Mouse (Mus musculus): Measurements from ENCODE around the gene Mfap5. TPM values are rescaled to one million over a fixed set of nuclear protein-coding genes. Genes with fewer than 3 reads are reported as not detected.

Mfap5 gene
- total and polyA plus RNA-seq, 3 experiments = 20.5 to 113 (median 22.4) TPM

DNA sequence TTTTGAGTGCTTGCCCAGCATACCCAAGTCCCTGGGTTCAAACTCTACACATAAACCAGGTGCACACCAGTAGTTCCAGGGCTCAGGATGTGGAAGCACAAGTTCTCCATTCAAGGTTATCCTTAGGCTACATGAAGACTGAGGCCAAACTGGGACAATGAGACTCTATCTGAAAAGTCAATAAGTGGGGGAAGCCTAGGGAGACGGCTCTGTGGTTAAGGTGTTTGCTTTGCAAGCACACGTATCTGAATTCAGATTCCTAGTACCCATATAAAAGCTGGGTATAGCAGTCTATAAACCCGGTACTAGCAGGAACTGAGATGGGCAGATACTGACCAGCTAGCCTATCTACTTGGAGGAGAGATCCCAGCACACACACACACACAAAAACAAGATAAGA is 27.6 kb upstream of the Mfap5 start:
- no peak overlapping the region for H3K27ac ChIP-seq
- H3K4me1 ChIP-seq (ENCODE audit: control insufficient read depth, insufficient read depth, low read length) = no peaks in the 10 kb centered on the region
- intact Hi-C loops (cut with DNase I) = no loop called here
- H3K27me3 ChIP-seq (ENCODE audit: control insufficient read depth, insufficient read depth, low read length) = no peaks in the 10 kb centered on the region
- DNase-seq = no peak
- H3K4me3 ChIP-seq = no peak overlapping the region
- H3K9ac ChIP-seq (ENCODE audit: low read depth, low read length) = no peak overlapping the region
- no peaks in the 10 kb centered on the region for H3K36me3 ChIP-seq (ENCODE audit: control insufficient read depth, insufficient read depth, low read length)
- no peaks in the 10 kb centered on the region for H3K79me2 ChIP-seq (replicated peaks; ENCODE audit: control insufficient read depth, insufficient read depth, low read length)
- WGBS = 66% methylated on average over 3 of the region's 3 CpGs
- TF ChIP-seq POLR2A (IDR thresholded peaks at IDR 0.05; ENCODE audit: insufficient read depth, low read depth, low read length) (no peak), EP300 (IDR thresholded peaks at IDR 0.05; ENCODE audit: insufficient read depth, low read depth, low read length) (no peak)

DNA sequence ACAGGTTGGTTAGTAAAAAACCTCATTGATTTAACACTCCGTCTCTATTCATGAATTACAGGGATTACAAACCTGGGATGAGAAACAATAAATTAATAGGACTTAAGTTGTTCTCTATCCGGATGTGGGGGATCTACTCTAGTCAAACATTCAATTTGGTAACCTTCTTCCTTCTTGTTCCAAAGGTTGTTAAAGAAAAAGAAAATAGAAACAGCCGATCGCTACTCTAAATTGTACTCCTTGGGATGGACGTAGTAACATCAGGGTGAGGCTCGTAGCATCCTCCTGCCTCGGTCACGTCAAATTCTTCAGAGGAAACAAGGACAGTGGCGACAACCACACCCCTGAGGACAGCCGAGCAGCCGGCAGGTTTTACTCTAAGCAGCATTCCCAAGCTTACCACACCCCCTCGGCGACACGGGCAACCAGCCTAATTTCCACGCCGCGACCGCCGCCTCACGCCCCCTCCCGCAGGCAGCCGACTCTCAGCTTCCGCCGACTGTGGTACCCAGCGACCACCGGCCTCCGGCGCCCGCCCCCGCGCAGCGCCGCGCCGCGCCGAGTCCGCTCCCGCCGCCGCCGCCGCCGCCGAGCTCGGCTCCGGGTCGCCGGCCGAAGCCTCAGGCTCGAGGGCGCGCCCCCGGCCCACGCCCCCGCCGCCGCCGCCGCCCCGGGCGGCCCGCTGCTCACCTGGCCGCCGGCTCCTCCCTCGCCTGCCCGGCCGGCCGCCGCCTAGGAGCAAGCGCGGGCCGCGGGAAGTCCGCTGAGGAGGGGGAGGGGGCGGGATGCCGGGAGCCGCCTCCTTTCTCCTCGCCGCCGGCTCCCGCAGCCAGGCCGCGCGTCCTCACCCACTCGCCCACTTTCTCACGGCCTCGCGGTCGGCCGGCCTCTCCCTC is 20.0 kb upstream of the Mfap5 start:
- 8% methylated on average over 63 of the region's 91 CpGs for WGBS
- no peak for TF ChIP-seq EP300 (IDR thresholded peaks at IDR 0.05; ENCODE audit: insufficient read depth, low read depth, low read length)
- no peak for TF ChIP-seq POLR2A (IDR thresholded peaks at IDR 0.05; ENCODE audit: insufficient read depth, low read depth, low read length)
- TF ChIP-seq CTCF (IDR thresholded peaks at IDR 0.05) = no peak
- H3K27me3 ChIP-seq (ENCODE audit: control insufficient read depth, insufficient read depth, low read length) = peaks cover 21% of the 10 kb centered on the region
- H3K4me3 ChIP-seq = peak overlapping the region; percentile 46
- H3K9ac ChIP-seq (ENCODE audit: low read depth, low read length) = peak overlapping the region; percentile 31
- intact Hi-C loops (cut with DNase I) = no loop called here
- H3K79me2 ChIP-seq (replicated peaks; ENCODE audit: control insufficient read depth, insufficient read depth, low read length) = no peaks in the 10 kb centered on the region
- H3K4me1 ChIP-seq (ENCODE audit: control insufficient read depth, insufficient read depth, low read length) = peaks cover 2% of the 10 kb centered on the region
- no peak overlapping the region for H3K27ac ChIP-seq
- no peak for DNase-seq
- no peaks in the 10 kb centered on the region for H3K36me3 ChIP-seq (ENCODE audit: control insufficient read depth, insufficient read depth, low read length)

DNA sequence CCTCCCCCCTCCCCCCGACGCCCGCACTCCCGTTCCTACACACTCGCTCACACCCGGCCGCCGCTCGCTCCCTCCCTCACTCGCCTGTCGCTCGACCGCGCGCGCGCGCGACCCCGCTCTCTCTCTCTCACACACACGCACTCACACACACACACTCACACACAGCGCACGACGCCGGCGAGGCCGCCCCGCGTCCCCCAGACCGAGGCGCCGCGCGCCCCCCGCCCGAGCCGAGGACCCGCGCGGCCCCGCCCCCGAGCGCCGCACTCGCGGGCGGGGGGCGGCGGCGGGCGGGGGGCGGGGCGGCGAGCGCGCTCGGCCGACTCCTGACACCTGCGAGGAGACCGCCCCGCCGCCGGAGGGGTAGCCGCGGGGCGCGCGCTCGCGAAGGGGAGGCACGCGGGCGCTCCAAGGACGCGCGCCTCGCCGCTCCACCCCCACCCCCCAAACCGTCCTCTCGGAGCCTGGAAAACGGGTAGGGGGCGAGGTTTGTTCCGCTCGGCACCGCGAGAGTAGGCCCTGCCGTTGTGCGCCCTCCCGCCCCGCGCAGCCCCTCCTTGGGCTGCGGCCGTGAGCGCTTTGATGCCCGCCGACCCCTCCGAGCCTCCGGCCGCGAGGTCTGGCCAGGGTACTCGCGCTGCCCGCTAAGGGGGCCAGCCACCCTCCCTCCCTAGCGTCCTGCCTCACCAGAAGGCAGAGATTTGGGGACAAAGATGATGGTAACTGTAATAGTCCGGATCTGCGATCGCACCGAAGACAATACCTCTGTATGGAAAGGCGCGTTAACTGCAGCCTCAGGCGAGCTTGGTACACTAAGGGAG is 19.1 kb upstream of the Mfap5 start:
- Histone ChIP-seq H3K79me2 (replicated peaks; ENCODE audit: control insufficient read depth, insufficient read depth, low read length) (no peaks in the 10 kb centered on the region), H3K27ac (no peak overlapping the region), H3K4me1 (ENCODE audit: control insufficient read depth, insufficient read depth, low read length) (peaks cover 2% of the 10 kb centered on the region), H3K36me3 (ENCODE audit: control insufficient read depth, insufficient read depth, low read length) (no peaks in the 10 kb centered on the region), H3K4me3 (peak overlapping the region; percentile 46), H3K9ac (ENCODE audit: low read depth, low read length) (peak overlapping the region; percentile 31), H3K27me3 (ENCODE audit: control insufficient read depth, insufficient read depth, low read length) (peaks cover 21% of the 10 kb centered on the region)
- no peak for DNase-seq
- TF ChIP-seq EP300 (IDR thresholded peaks at IDR 0.05; ENCODE audit: insufficient read depth, low read depth, low read length) (no peak), CTCF (IDR thresholded peaks at IDR 0.05) (no peak), POLR2A (IDR thresholded peaks at IDR 0.05; ENCODE audit: insufficient read depth, low read depth, low read length) (no peak)
- 3% methylated on average over 84 of the region's 111 CpGs for WGBS
- intact Hi-C loops (cut with DNase I) = no loop called here

DNA sequence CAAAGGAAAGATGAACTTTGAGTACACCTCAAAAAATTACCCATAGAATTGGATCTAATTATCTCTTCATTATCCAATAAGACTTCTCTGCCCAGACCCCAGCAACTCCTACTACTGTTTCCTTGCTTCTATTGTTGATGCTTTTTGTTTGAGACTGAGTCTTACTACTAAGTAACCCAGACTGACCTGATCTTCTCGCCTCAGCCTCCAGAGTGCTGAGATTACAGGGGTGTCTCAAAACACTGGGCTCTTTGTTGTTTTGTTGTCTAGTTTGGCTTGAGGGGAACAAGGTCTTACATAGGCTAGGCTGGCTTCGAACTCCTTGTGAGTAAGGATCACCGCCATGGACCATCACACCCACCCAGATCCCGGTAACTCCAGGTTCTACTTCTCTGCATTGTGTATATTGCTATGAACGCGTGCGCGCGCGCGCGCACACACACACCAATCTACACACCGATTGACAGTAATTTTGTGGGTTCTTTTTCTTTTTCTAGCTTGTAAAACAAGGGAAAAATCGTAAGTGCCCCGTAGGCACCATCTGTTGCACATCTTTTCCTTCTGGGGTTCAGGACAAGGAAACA is 14.6 kb upstream of the Mfap5 start:
- Histone ChIP-seq H3K79me2 (replicated peaks; ENCODE audit: control insufficient read depth, insufficient read depth, low read length) (no peaks in the 10 kb centered on the region), H3K9ac (ENCODE audit: low read depth, low read length) (no peak overlapping the region), H3K27ac (no peak overlapping the region), H3K4me1 (ENCODE audit: control insufficient read depth, insufficient read depth, low read length) (no peaks in the 10 kb centered on the region), H3K36me3 (ENCODE audit: control insufficient read depth, insufficient read depth, low read length) (no peaks in the 10 kb centered on the region), H3K4me3 (peak overlapping the region; percentile 38), H3K27me3 (ENCODE audit: control insufficient read depth, insufficient read depth, low read length) (peaks cover 14% of the 10 kb centered on the region)
- TF ChIP-seq CTCF (IDR thresholded peaks at IDR 0.05) (no peak), POLR2A (IDR thresholded peaks at IDR 0.05; ENCODE audit: insufficient read depth, low read depth, low read length) (no peak), EP300 (IDR thresholded peaks at IDR 0.05; ENCODE audit: insufficient read depth, low read depth, low read length) (no peak)
- DNase-seq = no peak
- 18% methylated on average over 15 of the region's 15 CpGs for WGBS
- intact Hi-C loops (cut with DNase I) = no loop called here

DNA sequence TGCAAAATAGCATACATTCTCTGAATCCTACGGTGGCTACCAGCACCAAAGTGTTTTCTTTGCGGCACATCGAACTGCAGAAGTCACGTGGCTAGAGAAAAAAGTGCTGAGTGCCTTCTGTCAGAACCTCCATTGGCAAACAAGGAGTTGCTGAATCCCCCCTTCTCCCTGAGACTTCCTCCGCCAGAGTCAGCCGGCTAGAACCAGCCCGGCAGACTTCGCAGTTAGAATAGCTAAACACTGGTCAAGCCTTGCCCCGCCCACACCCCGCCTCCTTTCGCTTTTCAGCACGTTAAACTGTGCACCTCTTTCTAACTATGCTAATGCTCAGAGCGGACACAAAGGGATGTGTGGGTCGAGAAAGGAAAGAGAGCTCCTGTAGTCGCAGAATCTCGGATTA is 14.1 kb upstream of the Mfap5 start:
- Histone ChIP-seq H3K36me3 (ENCODE audit: control insufficient read depth, insufficient read depth, low read length) (no peaks in the 10 kb centered on the region), H3K79me2 (replicated peaks; ENCODE audit: control insufficient read depth, insufficient read depth, low read length) (no peaks in the 10 kb centered on the region), H3K4me1 (ENCODE audit: control insufficient read depth, insufficient read depth, low read length) (no peaks in the 10 kb centered on the region; the same call in 1 of the 2 replicates), H3K4me3 (peak overlapping the region; percentile 38), H3K9ac (ENCODE audit: low read depth, low read length) (no peak overlapping the region), H3K27ac (no peak overlapping the region), H3K27me3 (ENCODE audit: control insufficient read depth, insufficient read depth, low read length) (peaks cover 10% of the 10 kb centered on the region)
- intact Hi-C loops (cut with DNase I) = no loop called here
- peak; percentile 71 to 75 for DNase-seq
- TF ChIP-seq EP300 (IDR thresholded peaks at IDR 0.05; ENCODE audit: insufficient read depth, low read depth, low read length) = no peak
- no peak for TF ChIP-seq CTCF (IDR thresholded peaks at IDR 0.05)
- no peak for TF ChIP-seq POLR2A (IDR thresholded peaks at IDR 0.05; ENCODE audit: insufficient read depth, low read depth, low read length)
- WGBS = under 1% methylated on average over 16 of the region's 16 CpGs

Measured in heart, adult 2 months (tissue).